ENCODE assay signal across 27 mouse cellular contexts in genomic region chr7:126773351-126773750, GRCm38 (mm10). TPM values are rescaled to one million over a fixed set of nuclear protein-coding genes. Genes with fewer than 3 reads are reported as not detected.
DNase-seq lines count a peak whose midpoint lies in the region; ATAC-seq and TF ChIP-seq lines count a peak whose summit lies in the region.
"Had no signal": no experiment of that assay in that cellular context is flagged by ENCODE, and none has a peak within 500 bp of the region (broad histone marks: within the 10 kb centered on the region; RNA-seq: fewer than 3 reads in every experiment).

No protein-coding gene starts in this region.

- peaks cover 3% of the 10 kb centered on the region; the same call in 1 of the 2 replicates for H3K36me3 ChIP-seq in ES-E14 (ENCODE audit: control insufficient read depth, insufficient read depth, low read length, poor library complexity, severe bottlenecking)

- intact Hi-C loops in heart, postnatal 36 days (cut with DNase I): no loop called here

- peak overlapping the region; percentile 3 to 7; a peak in 1 of 4 replicates for H3K4me3 ChIP-seq in ES-E14 (ENCODE audit: insufficient read depth in 1 of 2, low read depth in 1 of 2, low read length in 2 of 2, poor library complexity in 1 of 2, severe bottlenecking in 1 of 2)
- H3K4me3 ChIP-seq: embryonic facial prominence, embryonic 10.5 days; embryonic facial prominence, embryonic 13.5 days; gastrocnemius, adult 2 months; heart, embryonic 12.5 days; heart, embryonic 15.5 days had no signal

- H3K9ac ChIP-seq in ES-E14 (ENCODE audit: insufficient read depth, low read depth, low read length, poor library complexity, severe bottlenecking): peak overlapping the region; percentile 27; the same call in 1 of the 2 replicates
- H3K9ac ChIP-seq: embryonic facial prominence, embryonic 13.5 days; forebrain, postnatal 0 days; heart, embryonic 12.5 days; heart, embryonic 15.5 days; hindbrain, embryonic 14.5 days had no signal

- peak overlapping the region; percentile 9; the same call in 1 of the 2 replicates for H3K27ac ChIP-seq in ES-E14 (ENCODE audit: insufficient read depth, low read depth, low read length, poor library complexity, severe bottlenecking)
- H3K27ac ChIP-seq: embryonic facial prominence, embryonic 10.5 days; embryonic facial prominence, embryonic 13.5 days; gastrocnemius, adult 2 months; heart, embryonic 15.5 days; hindbrain, embryonic 14.5 days; hindbrain, postnatal 0 days had no signal

- peak; percentile 25 for DNase-seq in cerebellum, adult 9-10 months
- no peak for DNase-seq in cerebellum, adult 11-12 months
- peak; percentile 85 for DNase-seq in heart, adult 11 months
- no peak for DNase-seq in heart, postnatal 36 days
- no peak for DNase-seq in ES-E14 (ENCODE audit: low read depth, low spot score)
- DNase-seq: adrenal gland, postnatal 10 days; B cell, adult 2 months; cerebellum, postnatal 10 days; cerebellum, postnatal 36 days; embryo, embryonic 11 days; forebrain, postnatal 0 days; gastrocnemius, adult 2 months; gastrocnemius, postnatal 14 days; heart, adult 18-20 months; heart, postnatal 10 days; heart, postnatal 4 days; kidney, adult 18-20 months had no signal

- in situ Hi-C loops in ES-E14 (cut with MboI; ENCODE audit: low sequenced_read_pairs in 2 of 2, unreplicated experiment in 2 of 2): no loop called here

- H3K9me3 ChIP-seq in ES-E14 (ENCODE audit: control insufficient read depth, insufficient read depth, low read depth, low read length): no peaks in the 10 kb centered on the region
- H3K9me3 ChIP-seq: embryonic facial prominence, embryonic 10.5 days; embryonic facial prominence, embryonic 13.5 days; heart, embryonic 12.5 days; heart, embryonic 15.5 days had no signal

- H3K4me1 ChIP-seq in ES-E14 (ENCODE audit: control insufficient read depth in 2 of 2, insufficient read depth in 2 of 2, low read length in 2 of 2, poor library complexity in 1 of 2): peaks cover 5 to 13% of the 10 kb centered on the region in 2 experiments; a peak in 3 of 4 replicates

- no peak for ATAC-seq in megakaryocyte-erythroid progenitor cell, adult 5-6 weeks (replicated peaks; ENCODE audit: low FRiP score, low TSS enrichment, poor library complexity, severe bottlenecking)
- ATAC-seq: forebrain, embryonic 14.5 days; forebrain, postnatal 0 days; hindbrain, postnatal 0 days; inflammation-experienced regulatory T-cells, adult 6 months; intestine, embryonic 16.5 days had no signal

TF ChIP-seq in ES-E14, 5 proteins besides CTCF, POLR2A, EP300 and RAD21:
- TF ChIP-seq CHD2 (IDR thresholded peaks at IDR 0.05; ENCODE audit: low read depth, low read length): no peak
- TF ChIP-seq ZNF384 (IDR thresholded peaks at IDR 0.05; ENCODE audit: low read depth, low read length): no peak
- no peak for TF ChIP-seq ZC3H11A (IDR thresholded peaks at IDR 0.05; ENCODE audit: borderline replicate concordance, low read depth, low read length)
- no peak for TF ChIP-seq MAFK (IDR thresholded peaks at IDR 0.05; ENCODE audit: insufficient read depth, low read depth, low read length)
- TF ChIP-seq HCFC1 (IDR thresholded peaks at IDR 0.05; ENCODE audit: borderline replicate concordance, insufficient read depth, low read length): no peak

RNA-seq across cellular contexts. Expression of gene Ypel3, which starts 3.4 kb away (rescaled TPM):
- total RNA-seq in heart, postnatal 36 days (2021): 100 to 1,000 TPM in 1 of 2 experiments, 10 to 100 TPM in 1; 91.4 to 110 TPM
- 19.4 and 20.8 TPM in 2 replicates for total RNA-seq in ES-E14 (2012; rRNA removed)
- total RNA-seq in megakaryocyte-erythroid progenitor cell, adult 5-6 weeks (2014; fragmentation: Nextera tagmentation): 26.6 and 40.6 TPM in 2 replicates
- total RNA-seq in megakaryocyte-erythroid progenitor cell, adult 5-6 weeks (2017): 20.2 and 22.6 TPM in 2 replicates

RNA-seq across cellular contexts. Expression of gene Gdpd3, which starts 7.2 kb away (rescaled TPM):
- total RNA-seq in heart, postnatal 36 days (2021): 1 to 10 TPM; 1.6 TPM
- 4.0 and 5.9 TPM in 2 replicates for total RNA-seq in ES-E14 (2012; rRNA removed)
- total RNA-seq in megakaryocyte-erythroid progenitor cell, adult 5-6 weeks (2014; fragmentation: Nextera tagmentation): 0.26 and 2.5 TPM in 2 replicates
- total RNA-seq in megakaryocyte-erythroid progenitor cell, adult 5-6 weeks (2017): 0.09 TPM in 1 of 2 replicates, not detected in the other

RNA-seq across cellular contexts. Expression of gene Tbx6, which starts 7.9 kb away (rescaled TPM):
- under 1 TPM; 0.24 to 0.44 TPM for total RNA-seq in heart, postnatal 36 days (2021)
- 0.89 and 1.7 TPM in 2 replicates for total RNA-seq in ES-E14 (2012; rRNA removed)
- 0.69 and 3.1 TPM in 2 replicates for total RNA-seq in megakaryocyte-erythroid progenitor cell, adult 5-6 weeks (2014; fragmentation: Nextera tagmentation)
- total RNA-seq in megakaryocyte-erythroid progenitor cell, adult 5-6 weeks (2017): not detected in 2 replicates

RNA-seq across cellular contexts. Expression of gene Mapk3, which starts 13.9 kb away (rescaled TPM):
- 10 to 100 TPM; 61.0 to 62.2 TPM for total RNA-seq in heart, postnatal 36 days (2021)
- 31.1 and 42.1 TPM in 2 replicates for total RNA-seq in ES-E14 (2012; rRNA removed)
- total RNA-seq in megakaryocyte-erythroid progenitor cell, adult 5-6 weeks (2014; fragmentation: Nextera tagmentation): 41.0 and 45.1 TPM in 2 replicates
- total RNA-seq in megakaryocyte-erythroid progenitor cell, adult 5-6 weeks (2017): 17.5 and 20.1 TPM in 2 replicates

RNA-seq across cellular contexts. Expression of gene Ppp4c, which starts 18.9 kb away (rescaled TPM):
- total RNA-seq in heart, postnatal 36 days (2021): 10 to 100 TPM; 36.1 to 36.5 TPM
- total RNA-seq in ES-E14 (2012; rRNA removed): 260 and 291 TPM in 2 replicates
- total RNA-seq in megakaryocyte-erythroid progenitor cell, adult 5-6 weeks (2014; fragmentation: Nextera tagmentation): 176 and 189 TPM in 2 replicates
- total RNA-seq in megakaryocyte-erythroid progenitor cell, adult 5-6 weeks (2017): 104 and 127 TPM in 2 replicates

Comparison
In these comparisons a context has a peak if more than half of its experiments do, and no peak if none do; other contexts are left out.
1. DNase-seq: peak in cerebellum, adult 9-10 months (single experiment) and heart, adult 11 months (single experiment); none in cerebellum, adult 11-12 months (single experiment), heart, postnatal 36 days (0 of 2) and ES-E14 (single experiment).